Mouse (Mus musculus): ENCODE measurements around the gene Vmn2r10.
A peak's percentile ranks its signal among the peaks of the same experiment; 100 is the strongest.
"Not testable (repeated sequence)": the region's sequence is repeated elsewhere in the genome, so short reads cannot be mapped to it uniquely, and the experiment has no call there.

The Vmn2r10 gene

DNA sequence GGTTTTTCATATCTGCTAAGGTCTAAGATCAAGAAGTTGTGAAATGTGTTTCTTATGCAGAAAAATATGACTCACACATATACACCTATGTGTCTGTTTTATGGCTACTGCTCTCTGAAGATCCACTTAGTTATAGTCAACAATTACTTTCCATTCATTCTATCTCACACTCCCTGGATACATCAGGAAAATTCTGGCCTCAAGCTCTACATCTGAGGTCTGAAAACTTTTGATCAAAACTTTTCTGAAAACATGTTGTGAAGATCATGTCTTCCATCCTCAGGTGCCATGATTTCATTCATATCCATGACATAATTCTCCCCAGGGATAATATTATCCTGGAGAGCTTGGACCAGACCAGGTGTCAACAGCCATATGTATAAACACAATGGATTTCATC lies at the start of gene Vmn2r10:
Gene Vmn2r10, minus strand, starts transcription at position 101 of the 400 bp plus-strand sequence.
- DNase-seq = not testable (repeated sequence)

GRCm38 (mm10) chr5:109055286-109055685 lies 49.0 kb upstream of the Vmn2r10 start:
- DNase-seq = no peak

GRCm38 (mm10) chr5:109032591-109032990 lies 26.3 kb upstream of the Vmn2r10 start:
- peak; percentile 0 for DNase-seq

DNA sequence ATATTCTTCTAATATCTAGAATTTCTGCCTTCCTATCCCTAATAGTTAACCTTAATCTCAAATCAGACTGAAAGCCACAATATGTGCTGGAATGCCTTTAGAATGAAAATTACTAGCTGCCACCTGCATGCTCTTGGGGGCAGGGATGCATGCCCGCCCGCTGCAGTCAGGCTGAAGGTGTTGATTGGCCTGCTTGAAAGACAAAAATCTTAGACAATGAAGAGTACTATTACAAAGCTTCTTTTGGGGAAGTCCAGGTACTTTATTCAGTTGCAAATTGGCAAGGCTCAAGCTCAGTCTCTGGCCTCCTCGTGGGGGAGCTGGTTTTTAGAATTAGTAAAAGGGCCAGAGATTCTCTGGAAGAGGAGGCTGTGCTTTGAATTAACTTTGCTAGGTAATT lies 17.4 kb downstream of the Vmn2r10 start:
- DNase-seq = no peak

Data from cerebellum, postnatal 10 days (tissue).